Mouse (Mus musculus): Measurements from ENCODE around the gene Taf9.

The Taf9 gene

DNA sequence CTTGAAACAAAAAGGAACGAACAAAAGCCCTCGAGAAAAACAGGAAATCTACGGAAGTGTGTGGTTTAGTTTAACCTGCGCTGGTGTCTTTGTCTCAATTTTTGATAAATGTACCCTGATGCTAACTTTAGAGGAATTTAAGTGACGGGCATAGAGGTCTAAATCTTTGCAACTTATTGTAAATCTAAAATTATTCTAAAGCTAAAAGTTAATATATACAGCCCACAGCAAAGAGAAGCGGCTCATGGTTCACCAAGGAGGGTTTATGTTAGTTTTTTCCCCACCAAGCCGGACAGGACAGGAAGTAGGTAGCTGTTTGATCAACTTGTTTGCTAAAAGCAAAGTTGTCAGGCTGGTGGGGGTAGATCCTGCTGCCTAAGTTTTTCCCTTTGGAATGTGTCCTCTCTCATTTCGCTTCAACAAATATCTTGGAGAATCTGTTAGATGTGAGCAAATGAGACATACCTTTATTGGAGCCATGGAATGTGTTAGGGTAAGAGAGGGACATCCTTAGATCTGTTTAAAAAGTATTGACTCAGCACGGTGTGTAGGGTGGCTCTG is 18.9 kb downstream of the Taf9 start:
- DNase-seq: no peak

DNA sequence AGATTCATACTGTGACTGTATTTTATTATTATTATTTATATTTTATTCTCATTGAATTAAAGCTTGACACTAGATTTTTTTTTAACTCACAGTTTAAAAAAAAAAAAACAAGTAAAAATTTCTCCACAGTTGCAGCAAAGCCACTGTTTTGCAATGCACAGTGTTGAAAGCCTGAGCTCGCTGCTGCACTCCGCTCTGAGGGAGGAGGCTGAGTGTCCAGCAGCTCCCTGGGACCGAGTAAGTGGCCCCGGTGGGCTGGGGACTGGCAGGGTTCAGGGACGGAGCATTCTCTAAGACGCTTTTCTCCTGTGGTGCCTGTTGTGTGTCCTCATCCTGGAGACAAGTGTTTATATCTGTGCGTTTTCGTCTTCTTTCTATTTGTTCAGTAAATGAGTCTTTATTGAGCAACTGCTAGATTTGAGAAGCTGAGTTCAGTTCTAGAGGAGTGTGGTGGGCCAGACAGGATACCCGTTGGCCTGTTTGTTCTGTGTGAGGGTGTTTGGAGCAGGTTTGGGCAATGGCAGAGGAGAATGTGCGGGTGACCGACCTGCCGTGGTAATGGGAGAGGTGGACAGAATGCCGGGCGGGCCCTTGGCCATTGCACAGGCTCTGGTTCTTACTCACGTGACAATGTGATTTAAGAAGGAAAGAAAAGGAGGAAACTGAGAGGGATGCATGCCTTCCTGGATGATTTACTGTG is 24.7 kb downstream of the Taf9 start:
- DNase-seq: no peak

DNA sequence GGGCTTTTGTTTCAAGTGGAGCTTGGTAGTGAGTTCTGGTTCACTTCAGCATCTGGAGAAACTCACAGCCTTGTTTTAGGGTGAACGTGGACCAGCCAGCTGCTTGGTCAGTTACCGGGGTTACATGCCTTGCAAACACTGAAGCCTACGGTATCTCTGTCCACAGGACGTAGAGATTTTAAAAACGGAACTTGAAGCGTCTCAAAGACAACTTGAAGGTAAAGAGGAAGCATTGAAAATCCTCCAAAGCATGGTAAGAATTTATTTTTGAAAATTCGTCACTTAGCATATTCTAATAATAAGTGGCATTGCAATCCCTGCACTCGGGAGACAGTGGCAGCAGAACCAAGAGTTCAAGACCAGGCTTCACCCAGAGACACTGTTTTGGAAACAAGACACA is 30.2 kb downstream of the Taf9 start:
- DNase-seq: no peak

GRCm38 (mm10) chr13:100682837-100683236 is 31.5 kb downstream of the Taf9 start:
- DNase-seq: no peak

DNA sequence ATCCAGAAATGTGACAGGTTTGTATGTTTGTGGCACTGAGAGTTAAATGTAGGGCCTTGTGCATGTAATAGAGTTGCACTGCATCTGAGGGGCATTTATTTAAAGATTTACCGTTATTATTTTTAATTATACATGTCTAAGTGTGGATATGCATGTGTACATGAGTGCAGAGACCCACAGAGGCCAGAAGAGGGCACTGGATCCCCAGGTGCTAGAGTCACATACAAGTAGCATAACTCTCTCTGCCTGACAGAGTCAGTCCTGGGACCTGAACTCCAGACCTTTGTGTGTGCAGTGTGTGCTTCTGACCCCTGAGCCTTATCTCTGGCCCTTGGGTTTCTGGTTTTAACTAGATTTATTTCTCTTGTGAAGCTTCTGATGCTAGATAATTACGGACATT is 33.0 kb downstream of the Taf9 start:
- DNase-seq: no peak

DNA sequence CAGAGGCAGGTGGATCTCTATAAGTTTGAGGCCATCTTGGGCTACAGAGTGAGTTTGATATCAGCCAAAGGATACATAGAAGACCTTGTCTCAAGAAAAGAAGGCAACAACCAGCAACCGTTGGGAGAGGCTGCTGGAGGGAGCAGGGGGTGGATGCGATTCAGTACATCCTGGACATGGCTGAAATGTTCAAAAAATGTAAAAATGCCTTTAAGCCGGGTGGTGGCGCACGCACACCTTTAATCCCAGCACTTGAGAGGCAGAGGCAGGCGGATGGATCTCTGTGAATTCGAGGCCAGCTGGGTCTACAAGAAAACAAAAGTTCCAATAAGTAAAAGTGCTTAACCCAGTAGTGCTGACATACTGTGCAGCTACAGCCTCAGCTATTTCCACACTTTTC is 36.1 kb downstream of the Taf9 start:
- no peak for DNase-seq

DNA sequence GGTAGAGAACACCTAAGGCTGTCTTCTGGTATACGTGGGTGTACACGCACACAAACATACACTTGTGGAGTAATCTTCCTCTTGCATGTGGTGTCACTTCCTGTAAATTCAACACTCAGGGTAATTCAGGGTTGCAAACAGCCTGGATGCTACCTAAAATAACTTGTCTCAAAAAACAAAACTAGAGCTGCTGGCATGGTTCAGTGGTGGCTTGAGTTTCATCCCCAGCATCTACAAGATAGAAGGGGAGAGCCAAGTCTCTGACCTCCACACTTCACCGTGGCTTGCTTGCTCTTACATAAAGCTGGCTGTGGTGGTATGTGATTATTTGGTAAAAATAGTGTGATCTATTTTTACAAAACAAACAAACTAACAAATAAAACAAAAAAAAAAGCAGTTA is 46.2 kb downstream of the Taf9 start:
- no peak for DNase-seq

- DNase-seq: no peak
These were observed 47.5 kb downstream of the Taf9 start for GRCm38 (mm10) chr13:100698866-100699265.

DNA sequence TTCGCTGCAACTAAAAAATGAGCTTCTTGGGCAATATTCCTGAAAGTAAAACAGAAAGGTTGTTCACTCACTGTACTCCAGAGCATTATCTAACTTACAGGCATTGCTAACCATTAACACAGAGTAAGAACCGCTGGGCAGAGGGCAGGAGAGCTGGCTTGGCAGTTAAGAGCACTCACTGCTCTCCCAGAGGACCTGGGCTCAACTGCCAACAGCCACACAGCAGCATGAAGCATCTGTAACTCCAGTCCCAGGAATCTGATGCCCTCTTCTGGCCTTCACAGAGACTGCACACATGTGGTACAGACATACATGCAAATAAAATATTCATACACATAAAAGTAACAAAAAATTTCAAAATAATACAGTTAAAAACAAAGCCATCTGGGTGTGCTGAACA is 52.1 kb downstream of the Taf9 start:
- DNase-seq: no peak

Measured in cerebellum, adult 8-10 months (tissue).